ENCODE assay signal across 6 mouse cellular contexts in genomic region chr5:110878526-110878925, GRCm38 (mm10). TPM values are rescaled to one million over a fixed set of nuclear protein-coding genes. Genes with fewer than 3 reads are reported as not detected.
DNase-seq lines count a peak whose midpoint lies in the region; TF ChIP-seq lines count a peak whose summit lies in the region.
"Not testable (repeated sequence)": the region's sequence is repeated elsewhere in the genome, so short reads cannot be mapped to it uniquely, and the experiment has no call there.

No protein-coding gene starts in this region.

- TF ChIP-seq CTCF in E14TG2a.4 (conservative IDR thresholded peaks at IDR 0.05; ENCODE audit: low read length): not testable (repeated sequence)

- H3K4me3 ChIP-seq in E14TG2a.4 (replicated peaks; ENCODE audit: low read length) (peak overlapping the region; percentile 90; the same call in 1 of the 2 replicates), myocyte (peak overlapping the region; percentile 31)

- not testable (repeated sequence) for H3ac ChIP-seq in myocyte (ENCODE audit: control insufficient read depth, insufficient read length)

- H3K4me1 ChIP-seq in E14TG2a.4 (replicated peaks; ENCODE audit: low read depth, low read length): peaks cover 44% of the 10 kb centered on the region

- TF ChIP-seq POLR2A in myocyte (IDR thresholded peaks at IDR 0.05; ENCODE audit: insufficient read length, low read depth): not testable (repeated sequence)

- peaks cover 26% of the 10 kb centered on the region for H3K36me3 ChIP-seq in E14TG2a.4 (ENCODE audit: insufficient read depth, low read length)
- H3K36me3 ChIP-seq in myocyte (ENCODE audit: control insufficient read depth, insufficient read depth): not testable (repeated sequence)

- H3K4me2 ChIP-seq in myocyte (ENCODE audit: low read depth): not testable (repeated sequence)

- peak; percentile 16 for DNase-seq in ES-CJ7 (ENCODE audit: low read depth, low spot score)
- DNase-seq in R1 (ENCODE audit: low read depth, low spot score): peak; percentile 25
- peak; percentile 51 for DNase-seq in ZHBTc4 (ENCODE audit: low read depth, low spot score)
- DNase-seq in heart, adult 11 months: peak; percentile 87

- H3K27me3 ChIP-seq in E14TG2a.4 (ENCODE audit: insufficient read depth, low read length); myocyte (ENCODE audit: control insufficient read depth, insufficient read depth, insufficient read length): not testable (repeated sequence)

- not testable (repeated sequence) for H3K9me3 ChIP-seq in E14TG2a.4 (ENCODE audit: low read length)

- H3K79me2 ChIP-seq in myocyte (ENCODE audit: control insufficient read depth, insufficient read depth): not testable (repeated sequence)

RNA-seq across cellular contexts. Expression of gene Ttc28, which starts 1.1 kb away (rescaled TPM):
- polyA plus RNA-seq in myocyte (2012; fragmentation: generic; extraction: Trizol): 8.5 TPM

RNA-seq across cellular contexts. Expression of gene Chek2, which starts 38.7 kb away (rescaled TPM):
- 6.2 TPM for polyA plus RNA-seq in myocyte (2012; fragmentation: generic; extraction: Trizol)

RNA-seq across cellular contexts. Expression of gene Hscb, which starts 38.9 kb away (rescaled TPM):
- 24.2 TPM for polyA plus RNA-seq in myocyte (2012; fragmentation: generic; extraction: Trizol)

Comparison
In these comparisons a context has a peak if more than half of its experiments do, and no peak if none do; other contexts are left out.
1. Peak in every context shown above with its lines: DNase-seq and H3K4me3 ChIP-seq.
2. DNase-seq: peak in every context shown above with its lines; median percentile 87 in heart, adult 11 months; 51 in ZHBTc4; 25 in R1; 16 in ES-CJ7.